Mouse (Mus musculus): ENCODE results near the gene Snrpg.

DNA sequence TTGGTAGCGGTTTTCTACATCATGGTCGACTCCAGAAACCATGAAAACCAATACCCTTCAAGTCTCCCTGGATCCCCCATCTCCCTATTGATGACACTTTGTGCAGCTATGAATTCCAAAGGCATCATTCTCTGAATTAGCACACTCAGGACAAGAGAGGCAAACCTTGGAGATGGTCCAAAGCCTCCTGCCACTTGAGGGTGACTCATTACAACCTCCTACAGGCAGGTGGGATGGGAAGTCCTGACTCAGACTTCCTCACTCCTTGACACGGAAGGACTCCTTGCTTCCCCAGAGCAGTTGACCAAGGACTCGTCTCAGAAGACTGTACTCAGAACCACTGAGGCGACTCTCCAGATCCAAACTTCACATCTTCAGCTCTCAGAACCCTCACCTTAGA is 45.5 kb upstream of the Snrpg start:
- TF ChIP-seq EP300 (IDR thresholded peaks at IDR 0.05; ENCODE audit: insufficient read depth, low read depth, low read length) (no peak), CTCF (IDR thresholded peaks at IDR 0.05; ENCODE audit: low read depth, low read length) (no peak), POLR2A (IDR thresholded peaks at IDR 0.05; ENCODE audit: insufficient read depth, low read length) (no peak)

All from ES-Bruce4 (cell line).